Mouse (Mus musculus) CH12.LX (cell line): ENCODE results near the gene Usp51. TPM values are rescaled to one million over a fixed set of nuclear protein-coding genes. Genes with fewer than 3 reads are reported as not detected.

ENCODE experiments used
- polyA plus RNA-seq: library from polyadenylated mRNA; unstranded; fragments of >175 nt; gene quantifications from 2 replicates; pipeline ENCODE4 v1.2.1, GENCODE M21; 2012; ENCODE audit warnings: low read depth; ENCODE audit not compliant: insufficient read length
- total RNA-seq, 2 experiments: library from RNA; depleted of rRNA; stranded (reverse); fragments of 300-350 nt in 1 of 2; fragments of >200 nt in 1 of 2; gene quantifications; 2 replicates each; pipeline ENCODE4 v1.2.3; 2012 to 2014

The Usp51 gene
- total and polyA plus RNA-seq, 3 experiments, result 3.0 to 3.9 (median 3.2) TPM

Other genes starting within 250 kb of the Usp51 start
- 0.04 TPM in 1 of 2 replicates, not detected in the other for gene Shroom2, start 237.0 kb upstream of the Usp51 start, total RNA-seq (2012; rRNA removed)
- gene Shroom2, start 237.0 kb upstream of the Usp51 start, total RNA-seq (2014; rRNA removed), result 0.09 TPM in 1 of 2 replicates, not detected in the other
- gene Shroom2, start 237.0 kb upstream of the Usp51 start, polyA plus RNA-seq, result not detected in 2 replicates
- not detected in 2 replicates for gene Gpr143, start 224.5 kb upstream of the Usp51 start, total RNA-seq (2012; rRNA removed)
- gene Gpr143, start 224.5 kb upstream of the Usp51 start, total RNA-seq (2014; rRNA removed), result not detected in 2 replicates
- not detected in 2 replicates for gene Gpr143, start 224.5 kb upstream of the Usp51 start, polyA plus RNA-seq
- 11.3 and 11.7 TPM in 2 replicates for gene Mageh1, start 31.1 kb downstream of the Usp51 start, total RNA-seq (2012; rRNA removed)
- gene Mageh1, start 31.1 kb downstream of the Usp51 start, total RNA-seq (2014; rRNA removed), result 13.3 and 15.2 TPM in 2 replicates
- 8.7 and 9.5 TPM in 2 replicates for gene Mageh1, start 31.1 kb downstream of the Usp51 start, polyA plus RNA-seq
- gene Foxr2, start 112.3 kb downstream of the Usp51 start, total RNA-seq (2012; rRNA removed), result not detected in 2 replicates
- not detected in 2 replicates for gene Foxr2, start 112.3 kb downstream of the Usp51 start, total RNA-seq (2014; rRNA removed)
- not detected in 2 replicates for gene Foxr2, start 112.3 kb downstream of the Usp51 start, polyA plus RNA-seq
- 0.08 and 0.17 TPM in 2 replicates for gene Rragb, start 133.5 kb downstream of the Usp51 start, total RNA-seq (2012; rRNA removed)
- 1.7 TPM in 2 replicates for gene Rragb, start 133.5 kb downstream of the Usp51 start, total RNA-seq (2014; rRNA removed)
- 1.7 and 2.3 TPM in 2 replicates for gene Rragb, start 133.5 kb downstream of the Usp51 start, polyA plus RNA-seq
- 0.08 and 0.13 TPM in 2 replicates for gene Klf8, start 231.0 kb downstream of the Usp51 start, total RNA-seq (2012; rRNA removed)
- 0.75 and 0.82 TPM in 2 replicates for gene Klf8, start 231.0 kb downstream of the Usp51 start, total RNA-seq (2014; rRNA removed)
- 0.64 and 1.0 TPM in 2 replicates for gene Klf8, start 231.0 kb downstream of the Usp51 start, polyA plus RNA-seq